Mouse (Mus musculus) splenic B cell, adult 2 months (primary cell): ENCODE measurements at regions not wholly inside any gene's neighbourhood (a gene's known extent, or its start where the extent isn't known, plus 50 kb on each side); places are given as distances from the start of the nearest gene placed in this dataset.

Source experiments
- DNase-seq: peaks from one replicate; pipeline ENCODE4 v3.0.0-alpha.2; 2011; ENCODE audit warnings: low read depth, low spot score
- H3K27me3 ChIP-seq: 2 replicates; pipeline ENCODE4 v1.6.1; 2012; ENCODE audit warnings: mild to moderate bottlenecking, low read length, moderate library complexity, mixed read lengths; ENCODE audit not compliant: control insufficient read depth, poor library complexity, insufficient read depth, severe bottlenecking
- H3K36me3 ChIP-seq: 2 replicates; pipeline ENCODE4 v1.6.1; 2012; ENCODE audit warnings: mild to moderate bottlenecking, low read length, moderate library complexity, mixed read lengths; ENCODE audit not compliant: control insufficient read depth, poor library complexity, insufficient read depth, severe bottlenecking

DNA sequence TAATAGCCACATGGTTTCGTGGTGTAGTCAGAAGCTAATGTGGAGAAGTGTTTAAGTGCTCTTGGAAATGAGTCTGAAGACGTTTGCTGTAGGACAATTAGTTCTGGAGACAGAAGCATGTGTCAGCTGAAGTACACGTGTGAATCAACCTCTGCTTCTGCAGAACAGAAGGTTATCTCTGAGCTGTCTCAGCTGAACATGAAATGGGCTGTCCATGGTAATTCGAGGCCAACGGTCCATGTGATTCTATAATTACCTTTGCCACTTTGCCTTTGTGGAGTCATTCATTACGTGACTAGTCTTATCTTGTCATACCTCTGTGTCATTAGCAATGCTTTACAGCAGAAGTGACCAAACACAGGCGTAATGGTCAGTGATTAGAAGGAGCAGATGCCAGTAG, 295.6 kb upstream of the Veph1 start:
- Histone ChIP-seq H3K36me3 (no peaks in the 10 kb centered on the region), H3K27me3 (no peaks in the 10 kb centered on the region)
- no peak for DNase-seq

- H3K36me3 ChIP-seq: no peaks in the 10 kb centered on the region
- no peaks in the 10 kb centered on the region for H3K27me3 ChIP-seq
- DNase-seq: no peak
These were observed 294.1 kb upstream of the Veph1 start for GRCm38 (mm10) chr3:66590775-66591174.

GRCm38 (mm10) chr3:66589483-66589882, 292.8 kb upstream of the Veph1 start:
- H3K27me3 ChIP-seq: no peaks in the 10 kb centered on the region
- no peak for DNase-seq

DNA sequence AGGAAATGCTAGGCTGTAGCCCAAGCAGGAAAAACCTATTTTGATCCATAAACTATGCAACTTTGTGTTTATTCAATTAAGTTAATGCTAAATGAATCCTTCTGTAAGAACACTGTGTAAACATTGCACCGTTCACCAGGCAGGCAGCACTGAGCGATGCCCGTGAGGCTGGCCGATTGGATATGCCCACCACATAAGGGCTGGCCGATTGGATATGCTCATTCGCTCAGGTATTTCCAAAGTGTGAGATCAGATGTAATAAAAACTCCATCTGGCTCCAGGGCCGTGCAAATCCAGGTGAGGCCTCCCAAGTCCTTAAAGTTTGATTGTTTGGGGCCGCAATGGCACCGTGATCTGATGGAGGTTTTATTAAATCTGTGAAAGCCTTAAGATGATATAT, 288.2 kb upstream of the Veph1 start:
- Histone ChIP-seq H3K27me3 (no peaks in the 10 kb centered on the region), H3K36me3 (no peaks in the 10 kb centered on the region)
- no peak for DNase-seq

More at GRCm38 (mm10) chr3:66589483-66589882, 292.8 kb upstream of the Veph1 start:
- H3K36me3 ChIP-seq: no peaks in the 10 kb centered on the region

DNA sequence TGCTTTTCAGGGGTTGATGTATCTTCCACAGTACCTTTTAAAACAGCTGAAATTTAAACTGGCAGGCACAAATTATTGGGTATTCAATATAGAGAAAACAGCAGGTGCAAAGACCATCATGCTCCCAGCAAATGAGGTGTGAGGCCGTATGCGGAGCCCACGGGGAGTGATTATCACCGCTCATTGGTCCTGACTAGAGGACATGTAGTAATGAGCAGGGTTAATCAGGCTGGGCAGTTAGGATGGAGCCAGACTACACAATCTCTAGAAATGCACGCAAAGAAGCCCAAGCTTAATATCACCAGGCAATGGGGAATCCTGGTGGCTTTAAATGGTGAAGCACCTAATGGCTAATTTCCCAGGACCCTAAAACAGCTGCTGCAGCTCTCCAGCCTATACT, 287.5 kb upstream of the Veph1 start:
- H3K36me3 ChIP-seq: no peaks in the 10 kb centered on the region
- no peaks in the 10 kb centered on the region for H3K27me3 ChIP-seq
- no peak for DNase-seq

GRCm38 (mm10) chr3:66576659-66577058, 280.0 kb upstream of the Veph1 start:
- Histone ChIP-seq H3K36me3 (no peaks in the 10 kb centered on the region), H3K27me3 (no peaks in the 10 kb centered on the region)
- DNase-seq: no peak

- no peaks in the 10 kb centered on the region for H3K27me3 ChIP-seq
- DNase-seq: no peak
- no peaks in the 10 kb centered on the region for H3K36me3 ChIP-seq
These were observed 277.7 kb upstream of the Veph1 start for GRCm38 (mm10) chr3:66574321-66574720.

- no peaks in the 10 kb centered on the region for H3K36me3 ChIP-seq
- no peaks in the 10 kb centered on the region for H3K27me3 ChIP-seq
- DNase-seq: no peak
These were observed 276.4 kb upstream of the Veph1 start for GRCm38 (mm10) chr3:66572887-66573519.

DNA sequence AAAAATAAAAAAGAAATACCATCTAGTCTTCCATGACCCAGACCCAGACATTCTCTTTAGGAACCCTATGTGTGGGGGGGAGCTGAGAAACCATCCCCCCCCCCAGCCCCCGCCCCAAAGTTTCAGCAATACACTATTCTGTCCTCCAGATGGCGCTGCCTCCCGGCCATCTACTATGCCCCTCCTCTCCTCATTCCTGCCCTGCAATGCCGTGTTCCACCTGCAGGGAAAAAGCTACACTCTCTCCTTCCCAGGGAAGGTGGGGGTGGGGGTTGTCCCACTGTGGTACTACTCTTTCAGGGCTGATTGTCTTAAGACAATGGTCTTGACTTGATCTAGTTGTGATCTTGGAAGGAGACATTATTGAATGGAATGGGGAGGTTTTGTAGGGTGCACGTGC, 273.7 kb upstream of the Veph1 start:
- no peaks in the 10 kb centered on the region for H3K27me3 ChIP-seq
- DNase-seq: no peak
- H3K36me3 ChIP-seq: no peaks in the 10 kb centered on the region

GRCm38 (mm10) chr3:66564268-66565245, 267.9 kb upstream of the Veph1 start:
- DNase-seq: no peak
- no peaks in the 10 kb centered on the region for H3K36me3 ChIP-seq
- H3K27me3 ChIP-seq: no peaks in the 10 kb centered on the region

DNA sequence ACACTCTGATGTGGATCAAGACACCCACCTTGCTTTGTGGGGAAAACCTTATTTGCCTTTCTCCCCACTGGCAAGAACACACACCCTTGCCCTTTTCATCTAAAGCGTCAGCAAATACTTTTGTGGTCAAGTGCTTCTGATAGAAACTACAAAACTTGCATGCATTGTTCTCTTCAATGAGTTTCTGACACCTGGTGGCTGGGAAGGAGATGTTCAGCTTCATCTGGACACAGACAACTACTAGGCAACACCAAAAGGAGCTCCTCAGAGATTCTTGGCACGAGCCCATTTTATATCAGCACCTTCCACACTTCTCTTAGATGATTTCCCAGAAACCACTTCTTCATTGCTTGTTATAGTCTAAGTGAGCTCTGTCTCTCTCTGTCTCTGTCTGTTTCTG, 266.7 kb upstream of the Veph1 start:
- DNase-seq: no peak
- H3K36me3 ChIP-seq: no peaks in the 10 kb centered on the region
- H3K27me3 ChIP-seq: no peaks in the 10 kb centered on the region

DNA sequence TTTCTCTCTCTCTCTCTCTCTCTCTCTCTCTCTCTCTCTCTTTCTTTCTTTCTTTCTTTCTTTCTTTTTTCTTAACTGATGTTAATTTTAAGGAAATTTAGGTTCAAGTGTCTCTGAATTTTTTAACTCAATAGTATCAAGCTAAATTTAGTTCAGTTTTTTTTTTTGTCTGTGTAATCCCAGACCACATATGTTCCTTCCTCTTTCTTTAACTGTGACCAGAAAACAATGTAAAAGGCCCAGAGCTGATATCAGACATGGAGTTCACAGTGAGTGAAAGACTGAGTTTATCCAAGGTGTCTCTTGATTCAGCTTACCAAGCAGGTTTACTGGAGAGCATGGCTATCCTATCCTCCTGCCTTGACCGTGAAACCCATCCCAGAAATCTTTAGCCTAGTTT, 258.9 kb upstream of the Veph1 start:
- H3K36me3 ChIP-seq: no peaks in the 10 kb centered on the region
- DNase-seq: no peak
- H3K27me3 ChIP-seq: no peaks in the 10 kb centered on the region

- no peak for DNase-seq
- Histone ChIP-seq H3K36me3 (no peaks in the 10 kb centered on the region), H3K27me3 (no peaks in the 10 kb centered on the region)
These were observed 254.3 kb upstream of the Veph1 start for GRCm38 (mm10) chr3:66550920-66551319.

DNA sequence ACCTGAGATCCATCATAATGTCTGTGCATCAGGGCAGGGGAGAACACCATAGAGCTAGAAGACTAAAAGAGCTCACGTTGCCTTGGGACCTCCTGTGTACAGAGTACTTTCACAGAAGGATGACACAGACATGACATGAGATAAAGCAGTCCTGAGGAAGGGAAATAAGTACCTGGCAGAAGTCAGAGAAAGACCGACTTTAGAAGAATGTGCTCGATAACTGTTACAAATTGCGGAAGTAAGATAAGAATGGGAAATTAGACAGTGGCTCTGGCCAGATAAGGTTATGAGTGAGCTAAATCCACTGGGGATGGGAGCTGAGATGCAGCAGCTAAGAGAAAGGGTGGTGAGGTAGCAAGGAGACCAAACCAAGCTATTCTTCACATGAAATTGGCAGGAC, 249.9 kb upstream of the Veph1 start:
- no peak for DNase-seq
- Histone ChIP-seq H3K36me3 (no peaks in the 10 kb centered on the region), H3K27me3 (no peaks in the 10 kb centered on the region)

GRCm38 (mm10) chr3:66544139-66544933, 247.7 kb upstream of the Veph1 start:
- no peak for DNase-seq
- Histone ChIP-seq H3K36me3 (no peaks in the 10 kb centered on the region), H3K27me3 (no peaks in the 10 kb centered on the region)
